Mouse (Mus musculus): ENCODE measurements at regions not wholly inside any gene's neighbourhood (a gene's known extent, or its start where the extent isn't known, plus 50 kb on each side); places are given as distances from the start of the nearest gene placed in this dataset.

GRCm38 (mm10) chr1:177561716-177562588 lies 119.8 kb downstream of the Zbtb18 start:
- Histone ChIP-seq H3K27ac (ENCODE audit: insufficient read depth, low read depth) (no peak overlapping the region), H3K79me2 (replicated peaks; ENCODE audit: control insufficient read depth, extremely low read depth, insufficient read depth, poor library complexity, severe bottlenecking) (no peaks in the 10 kb centered on the region), H3K9me3 (replicated peaks; ENCODE audit: low read length) (no peaks in the 10 kb centered on the region), H3K36me3 (replicated peaks in 1 of 2; ENCODE audit: control insufficient read depth in 1 of 2, insufficient read depth in 1 of 2, low read length in 1 of 2) (no peaks in the 10 kb centered on the region), H3K4me2 (ENCODE audit: insufficient read depth, low read depth, poor library complexity, severe bottlenecking) (no peak overlapping the region), H3K4me3 (replicated peaks in 1 of 3; ENCODE audit: low read depth in 2 of 3, low read length in 2 of 3, poor library complexity in 1 of 3) (no peak overlapping the region), H3K27me3 (replicated peaks) (no peaks in the 10 kb centered on the region), H3K9ac (ENCODE audit: insufficient read depth, low read depth) (no peak overlapping the region), H3K4me1 (ENCODE audit: control insufficient read depth in 1 of 2, insufficient read depth in 2 of 2) (peaks cover 0 to 4% of the 10 kb centered on the region in 2 experiments; a peak in 1 of 4 replicates)
- dilution Hi-C loops (cut with MboI; ENCODE audit: extremely low pct_ligation_motif_present, extremely low pct_unique_long_range_greater_than_20kb, low sequenced_read_pairs) = no loop called here
- in situ Hi-C loops (cut with MboI; ENCODE audit: low pct_ligation_motif_present, low pct_unique_long_range_greater_than_20kb, low sequenced_read_pairs) = no loop called here
- no peak for DNase-seq (ENCODE audit: extremely low read depth)
- no peak for TF ChIP-seq UBTF (IDR thresholded peaks at IDR 0.05; ENCODE audit: low read depth, low read length)
- no peak for TF ChIP-seq CHD2 (IDR thresholded peaks at IDR 0.05; ENCODE audit: low read length)
- TF ChIP-seq RAD21 (IDR thresholded peaks at IDR 0.05; ENCODE audit: low read depth, low read length) = no peak
- no peak for TF ChIP-seq E2F4 (IDR thresholded peaks at IDR 0.05; ENCODE audit: insufficient replicate concordance, low read depth, low read length)
- TF ChIP-seq ZC3H11A (IDR thresholded peaks at IDR 0.05; ENCODE audit: low read depth, low read length) = no peak
- no peak for TF ChIP-seq TBP (conservative IDR thresholded peaks at IDR 0.05; ENCODE audit: low read depth, low read length)
- no peak for TF ChIP-seq IRF4 (IDR thresholded peaks at IDR 0.05; ENCODE audit: low read depth, low read length)
- TF ChIP-seq BHLHE40 (IDR thresholded peaks at IDR 0.05; ENCODE audit: low read depth, low read length) = no peak
- TF ChIP-seq EP300 (IDR thresholded peaks at IDR 0.05; ENCODE audit: low read length) = no peak
- TF ChIP-seq HCFC1 (IDR thresholded peaks at IDR 0.05; ENCODE audit: low read depth, low read length) = no peak
- no peak for TF ChIP-seq SIN3A (IDR thresholded peaks at IDR 0.05; ENCODE audit: low read length)
- TF ChIP-seq PAX5 (IDR thresholded peaks at IDR 0.05; ENCODE audit: low read length) = no peak
- TF ChIP-seq ZNF384 (IDR thresholded peaks at IDR 0.05; ENCODE audit: low read depth, low read length) = no peak

- Histone ChIP-seq H3K4me2 (ENCODE audit: insufficient read depth, low read depth, poor library complexity, severe bottlenecking) (no peak overlapping the region), H3K9ac (ENCODE audit: insufficient read depth, low read depth) (no peak overlapping the region), H3K4me1 (ENCODE audit: control insufficient read depth in 1 of 2, insufficient read depth in 2 of 2) (peaks cover 0 to 4% of the 10 kb centered on the region in 2 experiments; a peak in 1 of 4 replicates), H3K27me3 (replicated peaks) (no peaks in the 10 kb centered on the region), H3K4me3 (replicated peaks in 1 of 3; ENCODE audit: low read depth in 2 of 3, low read length in 2 of 3, poor library complexity in 1 of 3) (no peak overlapping the region), H3K27ac (ENCODE audit: insufficient read depth, low read depth) (no peak overlapping the region), H3K36me3 (replicated peaks in 1 of 2; ENCODE audit: control insufficient read depth in 1 of 2, insufficient read depth in 1 of 2, low read length in 1 of 2) (no peaks in the 10 kb centered on the region), H3K9me3 (replicated peaks; ENCODE audit: low read length) (no peaks in the 10 kb centered on the region), H3K79me2 (replicated peaks; ENCODE audit: control insufficient read depth, extremely low read depth, insufficient read depth, poor library complexity, severe bottlenecking) (no peaks in the 10 kb centered on the region)
- DNase-seq (ENCODE audit: extremely low read depth) = no peak
- in situ Hi-C loops (cut with MboI; ENCODE audit: low pct_ligation_motif_present, low pct_unique_long_range_greater_than_20kb, low sequenced_read_pairs) = no loop called here
- TF ChIP-seq IRF4 (IDR thresholded peaks at IDR 0.05; ENCODE audit: low read depth, low read length) (no peak), ZKSCAN1 (IDR thresholded peaks at IDR 0.05; ENCODE audit: borderline replicate concordance, low read depth, low read length) (no peak), HCFC1 (IDR thresholded peaks at IDR 0.05; ENCODE audit: low read depth, low read length) (no peak), CHD1 (IDR thresholded peaks at IDR 0.05; ENCODE audit: low read depth, low read length) (no peak), E2F4 (IDR thresholded peaks at IDR 0.05; ENCODE audit: insufficient replicate concordance, low read depth, low read length) (no peak), POLR2A (IDR thresholded peaks at IDR 0.05; ENCODE audit: low read depth, low read length) (no peak), ZNF384 (IDR thresholded peaks at IDR 0.05; ENCODE audit: low read depth, low read length) (no peak), JUND (conservative IDR thresholded peaks at IDR 0.05; ENCODE audit: low read depth, low read length) (no peak), RAD21 (IDR thresholded peaks at IDR 0.05; ENCODE audit: low read depth, low read length) (no peak), ELF1 (IDR thresholded peaks at IDR 0.05; ENCODE audit: low read depth, low read length) (no peak), SIN3A (IDR thresholded peaks at IDR 0.05; ENCODE audit: low read length) (no peak), PAX5 (IDR thresholded peaks at IDR 0.05; ENCODE audit: low read length) (no peak), EP300 (IDR thresholded peaks at IDR 0.05; ENCODE audit: low read length) (no peak), ZMIZ1 (IDR thresholded peaks at IDR 0.05; ENCODE audit: low read depth, low read length) (no peak), MEF2A (IDR thresholded peaks at IDR 0.05; ENCODE audit: borderline replicate concordance, low read depth, low read length) (no peak), MAFK (IDR thresholded peaks at IDR 0.05; ENCODE audit: insufficient replicate concordance, low read length) (no peak), ZC3H11A (IDR thresholded peaks at IDR 0.05; ENCODE audit: low read depth, low read length) (no peak), CTCF (conservative IDR thresholded peaks at IDR 0.05 in 1 of 2, IDR thresholded peaks at IDR 0.05 in 1 of 2; ENCODE audit: low read depth in 2 of 2, low read length in 2 of 2) (no peak), CHD2 (IDR thresholded peaks at IDR 0.05; ENCODE audit: low read length) (no peak)
- dilution Hi-C loops (cut with MboI; ENCODE audit: extremely low pct_ligation_motif_present, extremely low pct_unique_long_range_greater_than_20kb, low sequenced_read_pairs) = no loop called here
Measured at GRCm38 (mm10) chr1:177562589-177562912, 120.4 kb downstream of the Zbtb18 start.

Measured in CH12.LX (cell line).